Mouse (Mus musculus): ENCODE data around the gene Gm20388.

The Gm20388 gene

GRCm38 (mm10) chr8:120243916-120244451 is 333.3 kb downstream of the Gm20388 start:
- intact Hi-C loops (cut with DNase I), result no loop called here

DNA sequence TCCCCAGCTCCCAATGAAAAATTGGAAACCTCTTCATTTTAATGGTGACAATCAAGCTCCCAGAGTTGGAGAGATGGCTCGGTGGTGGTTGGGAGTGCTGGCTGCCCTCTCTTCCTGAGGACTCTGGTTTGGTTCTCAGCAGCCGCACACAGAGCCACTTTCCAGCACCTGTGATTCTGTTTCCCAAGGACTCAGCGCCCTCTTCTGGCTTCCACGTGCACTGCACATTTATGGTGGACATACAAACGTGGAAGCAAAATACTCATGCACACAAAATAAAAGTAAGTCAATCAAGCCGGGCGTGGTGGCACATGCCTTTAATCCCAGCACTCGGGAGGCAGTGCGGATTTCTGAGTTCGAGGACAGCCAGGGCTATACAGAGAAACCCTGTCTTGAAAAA is 333.9 kb downstream of the Gm20388 start:
- intact Hi-C loops (cut with DNase I), result no loop called here

- intact Hi-C loops (cut with DNase I), result no loop called here
These were observed 337.0 kb downstream of the Gm20388 start for GRCm38 (mm10) chr8:120247618-120248017.

GRCm38 (mm10) chr8:120248031-120248430 is 337.4 kb downstream of the Gm20388 start:
- intact Hi-C loops (cut with DNase I), result no loop called here

GRCm38 (mm10) chr8:120248451-120248850 is 337.8 kb downstream of the Gm20388 start:
- intact Hi-C loops (cut with DNase I), result no loop called here

- intact Hi-C loops (cut with DNase I), result no loop called here
These were observed 339.2 kb downstream of the Gm20388 start for GRCm38 (mm10) chr8:120249800-120250336.

DNA sequence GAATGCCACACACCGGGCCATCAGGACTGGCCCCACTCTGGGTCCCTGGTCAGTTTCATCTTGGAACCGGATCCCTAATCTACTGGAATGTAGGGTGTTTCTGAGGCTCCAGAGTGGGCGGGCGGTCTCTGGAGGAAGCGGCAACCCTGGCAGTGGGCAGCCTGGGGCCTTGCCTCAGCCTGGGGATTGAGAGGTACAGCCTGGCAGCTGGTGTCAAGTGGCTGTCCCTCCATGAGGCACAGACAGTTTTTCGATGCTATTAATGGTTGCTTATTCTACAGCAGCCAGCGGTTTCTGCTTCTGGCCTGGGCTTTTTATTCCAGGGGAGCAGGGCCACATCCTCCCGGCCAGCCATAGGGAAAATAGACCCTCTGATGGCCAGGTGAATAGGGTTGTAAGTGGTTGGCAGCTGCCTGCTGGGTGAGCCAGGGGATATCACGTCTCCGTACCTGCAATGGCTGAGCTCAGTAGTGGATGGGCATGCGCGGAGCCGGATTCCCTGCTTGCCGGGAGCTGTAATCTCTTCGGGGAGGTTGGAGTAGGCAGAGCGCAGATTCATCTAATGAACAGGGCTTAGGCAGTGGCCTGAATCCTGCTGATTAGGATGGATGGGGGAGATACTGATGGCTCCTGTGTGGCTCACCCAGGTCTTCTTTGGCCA is 340.2 kb downstream of the Gm20388 start:
- intact Hi-C loops (cut with DNase I), result no loop called here

- intact Hi-C loops (cut with DNase I), result no loop called here
These were observed 340.9 kb downstream of the Gm20388 start for GRCm38 (mm10) chr8:120251411-120252035.

- intact Hi-C loops (cut with DNase I), result no loop called here
These were observed 343.0 kb downstream of the Gm20388 start for GRCm38 (mm10) chr8:120253626-120254025.

DNA sequence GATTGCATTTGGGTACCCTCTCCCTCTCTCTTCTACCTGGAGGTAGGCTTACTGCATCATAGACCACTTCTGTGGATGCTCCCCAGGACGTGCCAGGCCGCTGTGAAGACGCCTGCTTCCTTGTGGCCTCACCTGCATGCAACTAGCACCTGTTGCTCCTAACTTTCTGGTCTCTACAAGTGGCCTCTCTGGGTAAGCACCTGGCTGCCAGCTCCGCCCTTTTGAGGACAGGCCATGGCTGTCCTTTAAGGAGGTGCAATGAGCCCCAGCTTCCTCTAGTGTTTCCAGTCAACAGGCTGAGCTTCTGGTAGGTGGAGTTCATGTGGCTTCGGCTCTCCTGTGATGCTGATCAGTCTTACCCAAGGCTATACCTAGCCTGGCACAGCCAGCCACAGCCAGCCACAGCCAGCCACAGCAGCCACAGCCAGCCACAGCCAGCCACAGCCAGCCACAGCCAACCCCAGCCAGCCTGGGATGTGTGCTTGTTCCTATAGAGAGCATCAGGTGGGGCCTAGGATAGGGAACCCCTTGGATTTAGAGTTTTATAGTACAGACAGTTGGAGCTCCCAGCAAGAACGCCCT is 344.9 kb downstream of the Gm20388 start:
- intact Hi-C loops (cut with DNase I), result no loop called here

DNA sequence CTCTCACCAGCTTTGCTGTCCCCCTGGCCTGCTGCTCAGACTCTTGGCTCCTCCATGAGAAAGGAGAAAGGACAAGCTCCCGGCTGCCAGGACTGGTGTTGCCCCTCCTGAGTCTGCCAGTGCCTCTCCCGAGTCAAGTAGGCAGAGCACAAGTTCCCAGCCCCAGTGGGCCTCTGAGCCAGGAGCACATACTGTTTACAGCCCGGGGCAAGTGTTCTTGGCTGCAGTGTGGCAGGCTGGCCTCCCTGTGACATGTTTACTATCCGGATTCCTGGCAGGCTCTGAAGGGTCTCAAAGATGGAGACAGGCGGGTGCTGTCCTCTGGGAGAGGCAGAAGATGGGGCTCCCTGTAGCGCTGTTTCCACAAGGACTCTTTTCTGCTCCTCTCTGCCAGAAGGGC is 346.3 kb downstream of the Gm20388 start:
- intact Hi-C loops (cut with DNase I), result no loop called here

- intact Hi-C loops (cut with DNase I), result no loop called here
These were observed 348.6 kb downstream of the Gm20388 start for GRCm38 (mm10) chr8:120259206-120259605.

DNA sequence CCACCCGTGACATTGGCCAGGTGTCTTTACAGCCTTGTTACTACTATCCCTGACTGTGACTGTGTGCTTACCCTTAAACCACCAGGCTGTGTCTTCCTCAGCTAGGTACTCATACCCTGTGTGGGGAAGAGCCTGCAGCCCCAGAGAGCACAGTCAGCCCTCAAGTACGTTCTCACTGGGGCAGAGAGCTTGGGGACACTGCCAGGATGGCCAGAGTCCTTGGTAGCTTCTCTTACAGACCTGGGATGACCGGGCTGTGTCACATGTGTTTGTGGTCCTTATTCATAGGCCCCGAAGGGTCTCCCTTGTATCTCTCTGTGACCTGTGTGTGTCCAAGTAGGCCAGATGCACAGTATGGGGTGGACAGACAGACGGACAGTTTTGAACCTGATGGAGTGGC is 350.0 kb downstream of the Gm20388 start:
- intact Hi-C loops (cut with DNase I), result no loop called here

DNA sequence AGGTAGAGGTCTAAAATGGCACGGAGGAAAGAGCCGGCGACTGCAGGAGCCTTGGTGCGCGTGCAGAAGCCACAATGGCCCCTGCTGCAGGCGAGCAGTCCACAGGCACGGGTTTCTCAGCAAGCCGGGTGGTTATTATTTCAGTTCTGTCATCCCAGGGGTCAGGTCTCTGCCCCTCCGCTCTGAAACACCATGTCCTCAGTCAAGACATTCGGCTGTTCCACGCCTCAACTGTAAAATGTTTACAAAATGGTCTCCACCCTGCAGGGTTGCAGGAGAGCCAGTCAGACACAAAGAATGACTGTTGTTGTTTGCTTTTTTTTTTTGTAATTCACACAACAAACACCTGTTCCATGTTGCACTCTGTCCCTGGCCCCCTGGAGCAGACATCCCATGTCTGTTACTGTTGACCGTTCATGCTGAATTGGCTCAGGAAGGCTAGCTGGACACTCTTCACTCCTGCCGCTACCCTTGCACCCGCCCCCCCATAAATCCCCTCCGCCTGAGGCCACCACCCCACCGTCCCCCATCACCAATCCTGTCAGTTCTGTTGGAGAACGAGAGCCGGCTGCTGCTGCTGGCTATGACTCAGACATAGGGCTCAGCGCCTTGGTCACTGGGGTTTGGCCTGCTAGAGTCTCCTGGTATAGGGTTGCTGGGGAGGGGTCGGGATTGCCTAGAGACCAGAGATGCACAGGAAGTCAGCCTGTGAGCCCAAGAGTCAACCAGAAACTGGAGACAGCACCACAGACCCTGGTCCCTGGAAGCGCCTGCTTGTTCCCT is 350.9 kb downstream of the Gm20388 start:
- intact Hi-C loops (cut with DNase I), result no loop called here

GRCm38 (mm10) chr8:120263879-120264278 is 353.2 kb downstream of the Gm20388 start:
- intact Hi-C loops (cut with DNase I), result no loop called here

GRCm38 (mm10) chr8:120264388-120264943 is 353.8 kb downstream of the Gm20388 start:
- intact Hi-C loops (cut with DNase I), result no loop called here

GRCm38 (mm10) chr8:120264944-120265453 is 354.4 kb downstream of the Gm20388 start:
- intact Hi-C loops (cut with DNase I), result loop anchor here (5.0 kb wide), 1 partner anchor 33 kb away; no protein-coding TSS in a partner anchor

GRCm38 (mm10) chr8:120265471-120265870 is 354.8 kb downstream of the Gm20388 start:
- intact Hi-C loops (cut with DNase I), result loop anchor here (5.0 kb wide), 1 partner anchor 33 kb away; no protein-coding TSS in a partner anchor

DNA sequence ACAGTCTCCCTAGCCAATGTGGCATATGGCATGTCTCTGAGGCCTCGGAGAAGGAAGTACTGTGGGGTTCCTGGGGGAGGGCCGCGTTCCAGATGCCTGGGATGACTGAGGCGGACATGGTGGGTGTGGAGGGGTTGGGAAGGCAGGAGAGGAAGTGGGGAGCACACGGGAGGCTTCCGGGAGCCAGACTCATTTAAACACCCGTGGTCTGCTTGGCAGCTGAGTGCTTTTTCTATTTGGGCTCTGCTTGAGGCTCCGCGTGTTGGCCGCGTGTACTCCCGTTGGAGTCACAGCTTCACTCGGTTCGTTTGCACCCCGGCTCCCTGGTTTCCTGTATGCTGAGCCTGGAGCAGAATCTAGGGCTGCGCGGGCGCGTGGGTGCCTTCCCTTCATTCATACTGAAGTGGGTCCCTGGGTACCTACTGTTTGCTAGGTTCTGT is 357.9 kb downstream of the Gm20388 start:
- intact Hi-C loops (cut with DNase I), result loop anchor here (5.0 kb wide), 1 partner anchor 36 kb away; no protein-coding TSS in a partner anchor

- intact Hi-C loops (cut with DNase I), result no loop called here
These were observed 359.8 kb downstream of the Gm20388 start for GRCm38 (mm10) chr8:120270449-120270848.

DNA sequence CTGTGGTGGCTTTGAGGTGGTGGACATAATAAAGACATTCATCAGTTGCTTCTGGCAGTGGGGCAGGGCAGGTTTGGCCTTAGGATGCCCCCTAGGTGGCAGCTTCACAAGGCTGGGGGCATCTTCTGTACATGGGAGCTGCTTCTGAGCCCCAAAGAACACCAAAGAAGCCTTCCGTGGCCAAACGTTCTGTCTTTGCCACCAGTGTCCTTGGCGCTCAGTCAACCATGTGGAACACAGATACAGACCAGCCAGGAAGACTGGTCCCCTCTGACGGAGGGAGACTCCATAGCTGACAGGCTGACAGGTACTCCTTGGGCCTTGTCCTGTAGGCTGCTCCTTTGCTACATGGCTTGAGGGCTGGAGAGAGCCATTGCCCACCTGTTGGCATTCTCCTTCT is 362.8 kb downstream of the Gm20388 start:
- intact Hi-C loops (cut with DNase I), result no loop called here

All from adrenal gland (tissue).